Mouse (Mus musculus) hindbrain, embryonic 10.5 days (tissue): ENCODE results near the gene Rnf8. TPM values are rescaled to one million over a fixed set of nuclear protein-coding genes. Genes with fewer than 3 reads are reported as not detected.

Experiments
- DNase-seq: peaks from one replicate; pipeline ENCODE4 v3.0.0-alpha.2; 2017; ENCODE audit warnings: low spot score
- H3K27ac ChIP-seq: fragments of 300-500 bp; sonication (generic); 2 replicates; pipeline ENCODE4 v1.5.1; 2016; ENCODE audit warnings: mild to moderate bottlenecking, moderate library complexity
- H3K27me3 ChIP-seq: fragments of 300-500 bp; sonication (generic); 2 replicates; pipeline ENCODE4 v1.6.1; 2016; ENCODE audit warnings: mild to moderate bottlenecking; ENCODE audit not compliant: poor library complexity, insufficient read depth, severe bottlenecking
- H3K36me3 ChIP-seq: fragments of 300-500 bp; sonication (generic); 2 replicates; pipeline ENCODE4 v1.6.1; 2016; ENCODE audit warnings: mild to moderate bottlenecking, moderate library complexity
- H3K4me1 ChIP-seq: fragments of 300-500 bp; sonication (generic); replicated peaks from 2 replicates; pipeline ENCODE4 v1.6.1; 2016; ENCODE audit warnings: mild to moderate bottlenecking
- H3K4me3 ChIP-seq: fragments of 300-500 bp; sonication (generic); 2 replicates; pipeline ENCODE4 v1.5.1; 2016; ENCODE audit warnings: mild to moderate bottlenecking, moderate library complexity
- H3K9me3 ChIP-seq: fragments of 300-500 bp; sonication (generic); 2 replicates; pipeline ENCODE4 v1.6.1; 2016; ENCODE audit warnings: mild to moderate bottlenecking, moderate library complexity
- WGBS: fragments of 180-500 bp; shearing (Covaris S2); methylation state at CpG from one replicate; pipeline ENCODE4 v1.1.7; 2016; 5-methylcytosine and 5-hydroxymethylcytosine counted together
- polyA plus RNA-seq: library from polyadenylated mRNA; unstranded; fragments of >200 nt; fragmentation: Nextera tagmentation; extraction: Ambion mirVana; gene quantifications from 2 replicates; pipeline ENCODE4 v1.2.1, GENCODE M21; 2016

Gene Rnf8
- polyA plus RNA-seq, 1 experiment from 2014 or later: 107 TPM

- H3K27ac ChIP-seq: no peak overlapping the region
- no peak for DNase-seq
- H3K9me3 ChIP-seq: no peaks in the 10 kb centered on the region
- H3K36me3 ChIP-seq: peaks cover 92% of the 10 kb centered on the region
- H3K4me3 ChIP-seq: no peak overlapping the region
- no peaks in the 10 kb centered on the region for H3K4me1 ChIP-seq
- no peaks in the 10 kb centered on the region for H3K27me3 ChIP-seq
Observed at GRCm38 (mm10) chr17:29669936-29670335, 55.3 kb downstream of the Rnf8 start.

DNA sequence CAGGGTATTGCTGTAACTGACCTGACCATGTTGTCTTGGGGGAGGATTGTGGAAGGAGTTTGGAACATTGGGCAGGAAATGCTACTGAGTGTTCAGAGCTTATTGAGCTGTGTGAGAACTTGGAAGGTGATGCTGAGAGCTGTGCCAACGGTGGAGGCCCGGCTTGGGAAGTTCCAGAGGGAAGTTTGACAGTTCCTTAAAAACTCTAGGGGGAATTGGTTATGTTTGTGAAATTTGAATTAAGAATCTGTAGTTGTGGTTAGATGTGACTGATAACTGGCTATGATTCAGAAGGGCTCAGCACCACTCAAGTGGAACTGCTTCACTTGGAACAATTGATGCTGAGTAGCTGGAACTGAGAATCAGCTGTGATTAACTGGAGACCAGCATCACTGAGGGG is 56.4 kb downstream of the Rnf8 start:
- 96% methylated on average over 2 of the region's 2 CpGs for WGBS
- DNase-seq: no peak
- no peak overlapping the region for H3K4me3 ChIP-seq
- H3K9me3 ChIP-seq: no peaks in the 10 kb centered on the region
- H3K27me3 ChIP-seq: no peaks in the 10 kb centered on the region
- no peaks in the 10 kb centered on the region for H3K4me1 ChIP-seq
- H3K27ac ChIP-seq: no peak overlapping the region
- peaks cover 93% of the 10 kb centered on the region for H3K36me3 ChIP-seq

DNA sequence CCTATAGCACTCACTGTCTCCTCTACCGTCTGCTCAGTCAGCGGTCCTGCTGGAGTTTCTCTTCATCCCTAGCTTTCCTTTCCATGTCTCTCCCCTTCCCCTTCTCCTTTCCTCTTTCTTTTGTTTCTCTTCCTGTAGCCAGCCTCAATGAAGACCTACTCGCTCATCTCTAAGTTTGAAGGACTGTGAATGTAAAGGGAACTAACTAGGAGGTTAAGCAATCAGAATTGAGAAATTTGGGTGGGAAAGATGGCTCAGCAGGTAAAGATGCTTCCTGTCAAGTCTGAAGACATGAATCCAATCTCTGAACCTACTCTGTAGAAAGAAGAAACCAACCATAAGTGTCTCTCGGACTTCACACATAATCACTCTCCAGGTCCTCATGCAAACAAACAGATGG is 58.7 kb downstream of the Rnf8 start:
- Histone ChIP-seq H3K4me3 (no peak overlapping the region), H3K36me3 (peaks cover 94% of the 10 kb centered on the region), H3K9me3 (no peaks in the 10 kb centered on the region), H3K27me3 (no peaks in the 10 kb centered on the region), H3K27ac (no peak overlapping the region), H3K4me1 (no peaks in the 10 kb centered on the region)
- DNase-seq: no peak
- WGBS: 91% methylated on average over 4 of the region's 4 CpGs

GRCm38 (mm10) chr17:29678526-29678925 is 63.9 kb downstream of the Rnf8 start:
- WGBS: 92% methylated on average over 8 of the region's 8 CpGs
- Histone ChIP-seq H3K9me3 (no peaks in the 10 kb centered on the region), H3K27me3 (no peaks in the 10 kb centered on the region), H3K27ac (no peak overlapping the region; the same call in 1 of the 2 replicates), H3K4me3 (no peak overlapping the region), H3K4me1 (peaks cover 4% of the 10 kb centered on the region; the same call in 1 of the 2 replicates), H3K36me3 (peaks cover 99% of the 10 kb centered on the region)
- no peak for DNase-seq

DNA sequence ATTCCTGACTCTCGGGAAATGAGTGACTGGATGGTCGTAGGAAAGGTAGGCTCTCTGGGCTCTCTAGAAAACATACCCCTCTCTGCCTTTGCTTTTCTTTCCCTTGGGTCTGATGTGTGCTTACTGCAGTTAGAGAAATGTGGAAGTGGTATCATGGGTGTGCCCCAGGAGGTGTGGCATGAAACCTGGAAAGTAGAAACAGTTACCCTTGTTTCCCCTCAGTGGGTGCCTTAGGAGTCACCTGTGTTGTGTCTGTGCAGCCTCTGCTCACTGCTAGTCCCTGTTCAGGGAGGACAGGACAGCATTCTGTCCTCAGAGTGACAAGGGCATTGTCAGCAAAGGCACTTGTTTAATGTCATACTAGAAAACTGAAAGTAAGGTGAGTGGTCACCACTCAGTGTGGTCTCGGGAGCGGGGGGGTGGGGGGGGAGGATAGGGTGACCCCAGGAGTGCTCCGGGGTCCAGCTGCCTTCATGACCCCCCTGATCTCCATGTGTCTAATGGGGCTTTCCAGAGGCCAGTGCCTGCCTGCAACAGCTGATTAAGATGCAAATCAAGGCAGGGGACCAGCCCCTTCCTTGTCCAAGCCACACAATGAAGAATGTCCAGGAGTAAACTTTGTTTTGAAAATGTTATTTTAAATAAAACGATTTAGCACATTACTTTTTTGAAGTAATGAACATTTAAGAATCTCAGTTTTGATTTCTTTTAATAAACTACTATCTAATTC is 64.6 kb downstream of the Rnf8 start:
- no peaks in the 10 kb centered on the region for H3K9me3 ChIP-seq
- DNase-seq: no peak
- no peak overlapping the region for H3K4me3 ChIP-seq
- H3K27ac ChIP-seq: peak overlapping the region; percentile 35; the same call in 1 of the 2 replicates
- H3K36me3 ChIP-seq: peaks cover 99% of the 10 kb centered on the region
- H3K4me1 ChIP-seq: peaks cover 4% of the 10 kb centered on the region; the same call in 1 of the 2 replicates
- WGBS: 83% methylated on average over 6 of the region's 6 CpGs
- H3K27me3 ChIP-seq: no peaks in the 10 kb centered on the region

- Histone ChIP-seq H3K9me3 (no peaks in the 10 kb centered on the region), H3K4me1 (peaks cover 4% of the 10 kb centered on the region; the same call in 1 of the 2 replicates), H3K27ac (peak overlapping the region; percentile 42; the same call in 1 of the 2 replicates), H3K4me3 (no peak overlapping the region), H3K27me3 (no peaks in the 10 kb centered on the region), H3K36me3 (peaks cover 99% of the 10 kb centered on the region)
- no peak for DNase-seq
- 80% methylated on average over 2 of the region's 2 CpGs for WGBS
Observed at GRCm38 (mm10) chr17:29680174-29680573, 65.6 kb downstream of the Rnf8 start.

- WGBS: 93% methylated on average over 2 of the region's 2 CpGs
- Histone ChIP-seq H3K27ac (peak overlapping the region; percentile 69), H3K9me3 (no peaks in the 10 kb centered on the region)
Observed at GRCm38 (mm10) chr17:29680921-29681320, 66.3 kb downstream of the Rnf8 start.

GRCm38 (mm10) chr17:29681669-29682068 is 67.1 kb downstream of the Rnf8 start:
- Histone ChIP-seq H3K4me1 (peaks cover 6% of the 10 kb centered on the region; the same call in 1 of the 2 replicates), H3K27ac (peak overlapping the region; percentile 0; the same call in 1 of the 2 replicates), H3K27me3 (no peaks in the 10 kb centered on the region), H3K9me3 (no peaks in the 10 kb centered on the region), H3K4me3 (no peak overlapping the region), H3K36me3 (peaks cover 99% of the 10 kb centered on the region)
- 95% methylated on average over 9 of the region's 9 CpGs for WGBS
- no peak for DNase-seq

More at GRCm38 (mm10) chr17:29680921-29681320, 66.3 kb downstream of the Rnf8 start:
- no peak overlapping the region for H3K4me3 ChIP-seq
- H3K27me3 ChIP-seq: no peaks in the 10 kb centered on the region
- peaks cover 6% of the 10 kb centered on the region; the same call in 1 of the 2 replicates for H3K4me1 ChIP-seq
- DNase-seq: no peak
- peaks cover 99% of the 10 kb centered on the region for H3K36me3 ChIP-seq

DNA sequence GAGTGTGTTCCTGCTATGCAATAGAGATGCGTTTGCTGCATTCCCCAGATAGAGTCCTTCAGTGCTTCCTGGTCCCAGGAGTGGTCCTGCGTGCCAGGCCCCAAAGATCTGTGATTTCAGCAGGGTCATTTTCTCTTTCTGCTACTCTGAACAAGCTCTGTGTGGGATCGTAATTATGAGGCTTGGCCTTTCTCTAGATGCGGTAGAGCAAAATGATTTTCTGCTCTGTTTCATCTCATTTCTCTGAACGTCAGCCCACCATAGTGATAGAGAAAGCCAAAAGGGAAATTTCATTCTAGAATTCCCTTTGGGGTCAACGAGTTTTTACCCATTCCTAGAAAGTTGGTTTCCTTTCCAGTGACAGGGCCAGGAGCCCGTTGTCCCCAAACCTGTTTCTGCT is 67.7 kb downstream of the Rnf8 start:
- Histone ChIP-seq H3K4me3 (no peak overlapping the region), H3K36me3 (peaks cover 99% of the 10 kb centered on the region), H3K4me1 (peaks cover 6% of the 10 kb centered on the region; the same call in 1 of the 2 replicates), H3K9me3 (no peaks in the 10 kb centered on the region), H3K27ac (0 out of 2 replicates have a peak overlapping the region, but pooled peaks have one; percentile 0), H3K27me3 (no peaks in the 10 kb centered on the region)
- WGBS: 85% methylated on average over 7 of the region's 7 CpGs
- DNase-seq: no peak

GRCm38 (mm10) chr17:29683127-29683526 is 68.5 kb downstream of the Rnf8 start:
- Histone ChIP-seq H3K36me3 (peaks cover 99% of the 10 kb centered on the region), H3K9me3 (no peaks in the 10 kb centered on the region), H3K4me3 (no peak overlapping the region), H3K27ac (no peak overlapping the region), H3K4me1 (peaks cover 6% of the 10 kb centered on the region; the same call in 1 of the 2 replicates), H3K27me3 (no peaks in the 10 kb centered on the region)
- 78% methylated on average over 2 of the region's 2 CpGs for WGBS
- no peak for DNase-seq

GRCm38 (mm10) chr17:29684275-29684674 is 69.7 kb downstream of the Rnf8 start:
- H3K4me1 ChIP-seq: peaks cover 3% of the 10 kb centered on the region; the same call in 1 of the 2 replicates
- no peak for DNase-seq
- no peaks in the 10 kb centered on the region for H3K9me3 ChIP-seq
- H3K4me3 ChIP-seq: no peak overlapping the region
- H3K36me3 ChIP-seq: peaks cover 99% of the 10 kb centered on the region
- WGBS: 92% methylated on average over 4 of the region's 4 CpGs
- no peak overlapping the region for H3K27ac ChIP-seq
- H3K27me3 ChIP-seq: no peaks in the 10 kb centered on the region

GRCm38 (mm10) chr17:29686771-29687170 is 72.2 kb downstream of the Rnf8 start:
- no peak for DNase-seq
- Histone ChIP-seq H3K9me3 (no peaks in the 10 kb centered on the region), H3K4me3 (no peak overlapping the region), H3K36me3 (peaks cover 100% of the 10 kb centered on the region), H3K27ac (no peak overlapping the region), H3K4me1 (0 out of 2 replicates have a peak, but pooled peaks cover 2% of the 10 kb centered on the region), H3K27me3 (no peaks in the 10 kb centered on the region)
- WGBS: 93% methylated on average over 5 of the region's 5 CpGs

DNA sequence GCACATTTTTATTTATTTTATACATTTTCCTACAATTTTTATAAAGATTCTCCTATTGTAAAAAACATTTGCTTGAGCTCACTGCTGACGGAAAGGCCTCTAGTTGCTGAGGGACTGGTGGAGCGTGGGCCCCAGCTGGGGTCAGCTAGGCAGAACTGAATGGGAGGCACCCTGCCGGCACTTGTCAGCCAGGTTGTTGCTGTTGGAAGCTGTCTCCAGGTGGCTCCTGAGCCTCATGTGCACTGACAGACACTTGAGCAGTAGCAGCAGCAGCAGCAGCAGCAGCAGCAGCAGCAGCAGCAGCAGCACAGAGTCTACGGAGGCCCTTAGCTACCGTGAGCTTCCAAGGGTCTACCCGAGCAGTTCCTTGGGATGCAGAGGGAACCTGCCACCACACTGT is 72.8 kb downstream of the Rnf8 start:
- DNase-seq: no peak
- peak overlapping the region; percentile 4; the same call in 1 of the 2 replicates for H3K27ac ChIP-seq
- no peaks in the 10 kb centered on the region for H3K27me3 ChIP-seq
- no peaks in the 10 kb centered on the region for H3K9me3 ChIP-seq
- peaks cover 97% of the 10 kb centered on the region for H3K36me3 ChIP-seq
- H3K4me3 ChIP-seq: no peak overlapping the region
- H3K4me1 ChIP-seq: 0 out of 2 replicates have a peak, but pooled peaks cover 2% of the 10 kb centered on the region
- 72% methylated on average over 6 of the region's 6 CpGs for WGBS
